Mouse (Mus musculus): ENCODE results near the gene Abhd13. TPM values are rescaled to one million over a fixed set of nuclear protein-coding genes. Genes with fewer than 3 reads are reported as not detected.

Abhd13 gene
- total RNA-seq, 2 experiments from 2014 or later, result 16.4 to 16.6 TPM

- intact Hi-C loops (cut with DNase I), result no loop called here
- peak; percentile 3 to 14 for DNase-seq
These were observed 29.6 kb downstream of the Abhd13 start for GRCm38 (mm10) chr8:10006986-10007659.

- no peak for DNase-seq
- intact Hi-C loops (cut with DNase I), result no loop called here
These were observed 30.1 kb downstream of the Abhd13 start for GRCm38 (mm10) chr8:10007660-10008028.

- no peak for DNase-seq
- intact Hi-C loops (cut with DNase I), result no loop called here
These were observed 38.7 kb downstream of the Abhd13 start for GRCm38 (mm10) chr8:10016252-10016651.

- DNase-seq, result peak; percentile 42 to 61
- intact Hi-C loops (cut with DNase I), result no loop called here
These were observed 39.7 kb downstream of the Abhd13 start for GRCm38 (mm10) chr8:10017231-10017630.

GRCm38 (mm10) chr8:10030320-10031060 is 53.0 kb downstream of the Abhd13 start:
- DNase-seq, result no peak
- intact Hi-C loops (cut with DNase I), result no loop called here

- intact Hi-C loops (cut with DNase I), result no loop called here
- DNase-seq, result no peak
These were observed 53.7 kb downstream of the Abhd13 start for GRCm38 (mm10) chr8:10031177-10031576.

- intact Hi-C loops (cut with DNase I), result loop anchor here (2.0 to 5.0 kb wide), 2 partner anchors 58 to 361 kb away; no protein-coding TSS in a partner anchor
- DNase-seq, result peak in 1 of 2 experiments; percentile 22
These were observed 63.4 kb downstream of the Abhd13 start for GRCm38 (mm10) chr8:10040866-10041265.

Other genes with a start within 250 kb of the Abhd13 start
- not detected for gene Fam155a, start 206.5 kb upstream of the Abhd13 start, total RNA-seq (2021)
- gene Gm10217, start 113.5 kb upstream of the Abhd13 start, total RNA-seq (2021), result not detected
- 1 to 10 TPM; 4.9 to 6.0 TPM for gene Lig4, start within 50 bp of the Abhd13 start, total RNA-seq (2021)
- gene Tnfsf13b, start 28.8 kb downstream of the Abhd13 start, total RNA-seq (2021), result 1 to 10 TPM; 4.3 to 4.5 TPM
- gene Myo16, start 176.2 kb downstream of the Abhd13 start, total RNA-seq (2021), result 1 to 10 TPM; 4.8 to 7.5 TPM

Data from heart, postnatal 14 days (tissue).